Mouse (Mus musculus): Measurements from ENCODE around the gene Olfr215. TPM values are rescaled to one million over a fixed set of nuclear protein-coding genes. Genes with fewer than 3 reads are reported as not detected.

The Olfr215 gene
- polyA plus RNA-seq, 1 experiment from 2014 or later, result not detected

Other genes with a start within 250 kb of the Olfr215 start
- 91.7 TPM in 2 replicates for gene March8, start 246.2 kb downstream of the Olfr215 start, polyA plus RNA-seq (2015; fragmentation: Nextera tagmentation; extraction: Ambion mirVana)
- 4.5 and 6.5 TPM in 2 replicates for gene Alox5, start 123.0 kb downstream of the Olfr215 start, polyA plus RNA-seq (2015; fragmentation: Nextera tagmentation; extraction: Ambion mirVana)
- not detected in 2 replicates for gene Olfr211, start 95.1 kb downstream of the Olfr215 start, polyA plus RNA-seq (2015; fragmentation: Nextera tagmentation; extraction: Ambion mirVana)
- gene Olfr212, start 77.7 kb downstream of the Olfr215 start, polyA plus RNA-seq (2015; fragmentation: Nextera tagmentation; extraction: Ambion mirVana), result not detected in 2 replicates
- gene Olfr213, start 45.7 kb downstream of the Olfr215 start, polyA plus RNA-seq (2015; fragmentation: Nextera tagmentation; extraction: Ambion mirVana), result not detected in 2 replicates
- gene Gm5580, start 33.1 kb downstream of the Olfr215 start, polyA plus RNA-seq (2015; fragmentation: Nextera tagmentation; extraction: Ambion mirVana), result 0.19 and 0.20 TPM in 2 replicates
- gene Olfr214, start 30.0 kb downstream of the Olfr215 start, polyA plus RNA-seq (2015; fragmentation: Nextera tagmentation; extraction: Ambion mirVana), result not detected in 2 replicates
- 21.9 and 23.2 TPM in 2 replicates for gene Zfp422, start 44.8 kb upstream of the Olfr215 start, polyA plus RNA-seq (2015; fragmentation: Nextera tagmentation; extraction: Ambion mirVana)
- gene Depp1, start 66.4 kb upstream of the Olfr215 start, polyA plus RNA-seq (2015; fragmentation: Nextera tagmentation; extraction: Ambion mirVana), result 22.1 and 37.9 TPM in 2 replicates
- gene Rassf4, start 89.8 kb upstream of the Olfr215 start, polyA plus RNA-seq (2015; fragmentation: Nextera tagmentation; extraction: Ambion mirVana), result 6.7 and 7.9 TPM in 2 replicates
- gene Tmem72, start 132.7 kb upstream of the Olfr215 start, polyA plus RNA-seq (2015; fragmentation: Nextera tagmentation; extraction: Ambion mirVana), result 0.05 and 0.15 TPM in 2 replicates